Comparison of ENCODE assay signal across 22 mouse cellular contexts in genomic region chr17:46015967-46016366, GRCm38 (mm10). TPM values are rescaled to one million over a fixed set of nuclear protein-coding genes. Genes with fewer than 3 reads are reported as not detected.
DNase-seq lines count a peak whose midpoint lies in the region; ATAC-seq and TF ChIP-seq lines count a peak whose summit lies in the region.
"Had no signal": no experiment of that assay in that cellular context is flagged by ENCODE, and none has a peak within 500 bp of the region (broad histone marks: within the 10 kb centered on the region; RNA-seq: fewer than 3 reads in every experiment).

No protein-coding gene starts in this region.

- no peaks in the 10 kb centered on the region for H3K4me1 ChIP-seq in intestine, postnatal 0 days (replicated peaks; ENCODE audit: control insufficient read depth, insufficient read depth, low read length)
- peaks cover 3% of the 10 kb centered on the region; the same call in 1 of the 2 replicates for H3K4me1 ChIP-seq in intestine, embryonic 16.5 days (ENCODE audit: control insufficient read depth, insufficient read depth, low read length)
- no peaks in the 10 kb centered on the region for H3K4me1 ChIP-seq in MEL (ENCODE audit: control insufficient read depth in 1 of 2, insufficient read depth in 2 of 2, low read length in 2 of 2)
- no peaks in the 10 kb centered on the region for H3K4me1 ChIP-seq in midbrain, embryonic 11.5 days (ENCODE audit: control insufficient read depth, insufficient read depth, low read length)
- H3K4me1 ChIP-seq: embryonic facial prominence, embryonic 12.5 days; forebrain, embryonic 15.5 days; hindbrain, embryonic 12.5 days had no signal

- no peaks in the 10 kb centered on the region for H3K79me2 ChIP-seq in MEL (ENCODE audit: control insufficient read depth, insufficient read depth, low read length, poor library complexity)
- H3K79me2 ChIP-seq in myocyte (ENCODE audit: control insufficient read depth, insufficient read depth), result peaks cover 5% of the 10 kb centered on the region

- no peak overlapping the region for H3ac ChIP-seq in myocyte (ENCODE audit: control insufficient read depth, insufficient read length)

- no peak overlapping the region for H3K4me3 ChIP-seq in gastrocnemius, adult 2 months
- no peak overlapping the region for H3K4me3 ChIP-seq in intestine, postnatal 0 days (ENCODE audit: low read depth, low read length)
- H3K4me3 ChIP-seq in intestine, embryonic 16.5 days (ENCODE audit: low read length), result no peak overlapping the region
- H3K4me3 ChIP-seq in MEL (ENCODE audit: control insufficient read depth in 1 of 2, insufficient read depth in 1 of 2, low read depth in 2 of 2, low read length in 2 of 2) (no peak overlapping the region), myocyte (no peak overlapping the region)
- H3K4me3 ChIP-seq in midbrain, embryonic 11.5 days (ENCODE audit: low read depth, low read length), result no peak overlapping the region
- H3K4me3 ChIP-seq: embryonic facial prominence, embryonic 12.5 days; forebrain, embryonic 15.5 days; heart, embryonic 13.5 days; hindbrain, embryonic 12.5 days had no signal

- TF ChIP-seq POLR2A in MEL (IDR thresholded peaks at IDR 0.05; ENCODE audit: control insufficient read depth in 1 of 2, insufficient read depth in 1 of 2, low read depth in 1 of 2, low read length in 2 of 2, poor library complexity in 1 of 2) (no peak), myocyte (IDR thresholded peaks at IDR 0.05; ENCODE audit: insufficient read length, low read depth) (peak; percentile 67)

- H3K9me3 ChIP-seq in intestine, postnatal 0 days (ENCODE audit: control insufficient read depth), result no peaks in the 10 kb centered on the region
- H3K9me3 ChIP-seq in intestine, embryonic 16.5 days (ENCODE audit: control insufficient read depth, low read length), result no peaks in the 10 kb centered on the region
- H3K9me3 ChIP-seq in MEL (replicated peaks; ENCODE audit: insufficient read depth, low read length), result no peaks in the 10 kb centered on the region
- H3K9me3 ChIP-seq in midbrain, embryonic 11.5 days (ENCODE audit: control insufficient read depth, low read length), result no peaks in the 10 kb centered on the region
- H3K9me3 ChIP-seq: embryonic facial prominence, embryonic 12.5 days; forebrain, embryonic 15.5 days; heart, embryonic 13.5 days; hindbrain, embryonic 12.5 days had no signal

- no peak for TF ChIP-seq EP300 in MEL (IDR thresholded peaks at IDR 0.05; ENCODE audit: low read depth in 1 of 2, low read length in 2 of 2)

- peak; percentile 65 for DNase-seq in gastrocnemius, adult 2 months
- DNase-seq in gastrocnemius, postnatal 10 days, result no peak
- DNase-seq in MEL (ENCODE audit: low read depth, low spot score), result no peak
- no peak for DNase-seq in midbrain, embryonic 11.5 days (ENCODE audit: low spot score, missing footprints)
- DNase-seq: adrenal gland, adult 8-10 months; cerebellum, adult 11-12 months; cerebellum, adult 9-10 months; cerebellum, postnatal 25 days; gastrocnemius, postnatal 25 days; heart, postnatal 10 days; heart, postnatal 4 days had no signal

- WGBS in intestine, postnatal 0 days, result 86% methylated on average over 6 of the region's 6 CpGs
- 90% methylated on average over 6 of the region's 6 CpGs for WGBS in intestine, embryonic 16.5 days
- WGBS in midbrain, embryonic 11.5 days, result 91% methylated on average over 6 of the region's 6 CpGs

- TF ChIP-seq CTCF in gastrocnemius, adult 2 months (IDR thresholded peaks at IDR 0.05), result no peak
- no peak for TF ChIP-seq CTCF in intestine, postnatal 0 days (IDR thresholded peaks at IDR 0.05; ENCODE audit: low read depth)
- TF ChIP-seq CTCF in MEL (IDR thresholded peaks at IDR 0.05 in 2 of 3, conservative IDR thresholded peaks at IDR 0.05 in 1 of 3; ENCODE audit: control insufficient read depth in 1 of 3, insufficient read depth in 1 of 3, low read depth in 2 of 3, low read length in 3 of 3, poor library complexity in 1 of 3, severe bottlenecking in 1 of 3), result no peak

- no peak overlapping the region for H3K4me2 ChIP-seq in intestine, postnatal 0 days (replicated peaks; ENCODE audit: low read depth)
- no peak overlapping the region for H3K4me2 ChIP-seq in intestine, embryonic 16.5 days (ENCODE audit: low read depth, low read length)
- no peak overlapping the region for H3K4me2 ChIP-seq in myocyte (ENCODE audit: low read depth)
- H3K4me2 ChIP-seq in midbrain, embryonic 11.5 days, result no peak overlapping the region
- H3K4me2 ChIP-seq: embryonic facial prominence, embryonic 12.5 days; forebrain, embryonic 15.5 days; heart, embryonic 13.5 days; hindbrain, embryonic 12.5 days had no signal

- peak overlapping the region; percentile 44 for H3K27ac ChIP-seq in gastrocnemius, adult 2 months
- H3K27ac ChIP-seq in intestine, postnatal 0 days (ENCODE audit: low read depth, low read length), result no peak overlapping the region
- no peak overlapping the region for H3K27ac ChIP-seq in intestine, embryonic 16.5 days (ENCODE audit: low read length)
- no peak overlapping the region for H3K27ac ChIP-seq in MEL (ENCODE audit: control insufficient read depth, low read depth, low read length)
- no peak overlapping the region for H3K27ac ChIP-seq in midbrain, embryonic 11.5 days (ENCODE audit: low read depth, low read length)
- H3K27ac ChIP-seq: embryonic facial prominence, embryonic 12.5 days; forebrain, embryonic 15.5 days; heart, embryonic 13.5 days; hindbrain, embryonic 12.5 days had no signal

- intact Hi-C loops in gastrocnemius, adult 2 months (cut with DNase I), result no loop called here

- no peak for TF ChIP-seq RAD21 in MEL (IDR thresholded peaks at IDR 0.05; ENCODE audit: low read depth, low read length)

- no peak overlapping the region for H3K9ac ChIP-seq in intestine, postnatal 0 days (ENCODE audit: low read depth, low read length)
- H3K9ac ChIP-seq in intestine, embryonic 16.5 days (ENCODE audit: low read depth, low read length), result no peak overlapping the region
- H3K9ac ChIP-seq in MEL (ENCODE audit: control insufficient read depth, low read depth, low read length, poor library complexity, severe bottlenecking), result no peak overlapping the region
- H3K9ac ChIP-seq in midbrain, embryonic 11.5 days (ENCODE audit: low read length), result no peak overlapping the region
- H3K9ac ChIP-seq: embryonic facial prominence, embryonic 12.5 days; forebrain, embryonic 15.5 days; heart, embryonic 13.5 days; hindbrain, embryonic 12.5 days had no signal

- no peaks in the 10 kb centered on the region for H3K27me3 ChIP-seq in intestine, postnatal 0 days (replicated peaks; ENCODE audit: control insufficient read depth, insufficient read depth, low read length)
- H3K27me3 ChIP-seq in intestine, embryonic 16.5 days (replicated peaks; ENCODE audit: control insufficient read depth, insufficient read depth, low read length), result no peaks in the 10 kb centered on the region
- H3K27me3 ChIP-seq in MEL (ENCODE audit: control insufficient read depth in 1 of 2, insufficient read depth in 2 of 2, low read length in 2 of 2) (no peaks in the 10 kb centered on the region), myocyte (ENCODE audit: control insufficient read depth, insufficient read depth, insufficient read length) (no peaks in the 10 kb centered on the region)
- H3K27me3 ChIP-seq in midbrain, embryonic 11.5 days (ENCODE audit: control insufficient read depth, insufficient read depth, low read length), result no peaks in the 10 kb centered on the region
- H3K27me3 ChIP-seq: embryonic facial prominence, embryonic 12.5 days; forebrain, embryonic 15.5 days; heart, embryonic 13.5 days; hindbrain, embryonic 12.5 days; Patski had no signal

- peaks cover 45% of the 10 kb centered on the region for H3K36me3 ChIP-seq in intestine, postnatal 0 days (ENCODE audit: control insufficient read depth, insufficient read depth)
- H3K36me3 ChIP-seq in intestine, embryonic 16.5 days (ENCODE audit: control insufficient read depth, insufficient read depth, low read length), result peaks cover 26% of the 10 kb centered on the region
- H3K36me3 ChIP-seq in MEL (ENCODE audit: control insufficient read depth in 1 of 2, insufficient read depth in 2 of 2, low read length in 2 of 2) (peaks cover 0 to 12% of the 10 kb centered on the region in 2 experiments; a peak in 2 of 4 replicates), myocyte (ENCODE audit: control insufficient read depth, insufficient read depth) (peaks cover 64% of the 10 kb centered on the region)
- H3K36me3 ChIP-seq in midbrain, embryonic 11.5 days (ENCODE audit: control insufficient read depth, insufficient read depth, low read length), result peaks cover 29% of the 10 kb centered on the region

- peak; percentile 32 for ATAC-seq in intestine, postnatal 0 days
- ATAC-seq in intestine, embryonic 16.5 days, result no peak
- no peak for ATAC-seq in midbrain, embryonic 11.5 days (ENCODE audit: low FRiP score)
- ATAC-seq: activated CD4-positive, CD25-positive, alpha-beta regulatory T cell, adult 4 months; forebrain, embryonic 15.5 days; hindbrain, embryonic 16.5 days; inflammation-experienced regulatory T-cells, adult 6 months; Patski had no signal

TF ChIP-seq in MEL, 35 proteins besides CTCF, POLR2A, EP300 and RAD21:
- TF ChIP-seq USF2 (IDR thresholded peaks at IDR 0.05; ENCODE audit: borderline replicate concordance in 1 of 2, insufficient read depth in 1 of 2, low read depth in 1 of 2, low read length in 2 of 2), result no peak
- TF ChIP-seq POLR2AphosphoS2 (IDR thresholded peaks at IDR 0.05; ENCODE audit: low read length), result peak; percentile 79; the same call in 1 of the 2 replicates
- TF ChIP-seq HCFC1 (IDR thresholded peaks at IDR 0.05; ENCODE audit: low read depth, low read length), result no peak
- TF ChIP-seq CHD2 (IDR thresholded peaks at IDR 0.05; ENCODE audit: low read length), result no peak

TF ChIP-seq in myocyte, 11 proteins besides CTCF, POLR2A, EP300 and RAD21 (continues in another document):
- no peak for TF ChIP-seq SRF (IDR thresholded peaks at IDR 0.05; ENCODE audit: control insufficient read depth, insufficient read length, low read depth)
- no peak for TF ChIP-seq MAX (IDR thresholded peaks at IDR 0.05; ENCODE audit: low read depth)
- no peak for TF ChIP-seq TCF12 (IDR thresholded peaks at IDR 0.05; ENCODE audit: insufficient read depth, poor library complexity, severe bottlenecking)
- TF ChIP-seq TCF3 (IDR thresholded peaks at IDR 0.05; ENCODE audit: insufficient read length, low read depth), result no peak
- TF ChIP-seq MYOG (IDR thresholded peaks at IDR 0.05; ENCODE audit: control insufficient read depth in 1 of 3, insufficient read depth in 1 of 3, insufficient read length in 2 of 3, low read depth in 2 of 3), result peak in 1 of 3 experiments; percentile 19

RNA-seq across cellular contexts. Expression of gene Vegfa, which starts 16.2 kb away (rescaled TPM):
- 100 to 1,000 TPM; 135 to 219 TPM for total RNA-seq in gastrocnemius, adult 2 months (2021)
- total RNA-seq in gastrocnemius, postnatal 10 days (2021), result 100 to 1,000 TPM in 1 of 2 experiments, 10 to 100 TPM in 1; 73.8 to 125 TPM
- 5.9 and 8.2 TPM in 2 replicates for polyA plus RNA-seq in intestine, postnatal 0 days (2015; fragmentation: Nextera tagmentation; extraction: Ambion mirVana)
- polyA plus RNA-seq in intestine, embryonic 16.5 days (2015; fragmentation: Nextera tagmentation; extraction: Ambion mirVana), result 2.7 and 3.3 TPM in 2 replicates
- total RNA-seq in MEL (2012; rRNA removed), result 16.1 and 39.4 TPM in 2 replicates
- polyA plus RNA-seq in MEL (2012; ENCODE audit: insufficient read depth in 1 of 2, insufficient read length in 2 of 2, low read depth in 1 of 2, low replicate concordance in 2 of 2, missing spikeins in 1 of 2) (10 to 100 TPM in 1 of 2 experiments, not detected in 1; 38.6 TPM), myocyte (2012; fragmentation: generic; extraction: Trizol) (177 TPM)
- 2.2 and 2.9 TPM in 2 replicates for polyA plus RNA-seq in midbrain, embryonic 11.5 days (2014; fragmentation: Nextera tagmentation; extraction: Ambion mirVana)
- polyA plus RNA-seq: activated CD4-positive, CD25-positive, alpha-beta regulatory T cell, adult 4 months; inflammation-experienced regulatory T-cells, adult 6 months had no signal
